Mouse (Mus musculus) lung, embryonic 16.5 days (tissue): ENCODE measurements around the gene Zbed5. TPM values are rescaled to one million over a fixed set of nuclear protein-coding genes. Genes with fewer than 3 reads are reported as not detected.
A peak's percentile ranks its signal among the peaks of the same experiment; 100 is the strongest.
"Not testable (repeated sequence)": the region's sequence is repeated elsewhere in the genome, so short reads cannot be mapped to it uniquely, and the experiment has no call there.

ENCODE experiments used
- ATAC-seq: fragments of 200-750 bp; cut with Nextera tagmentation; 2 replicates; pipeline ENCODE4 v1.8.0; 2017; ENCODE audit warnings: low read depth, mild to moderate bottlenecking, moderate library complexity
- H3K27ac ChIP-seq: fragments of 300-500 bp; sonication (generic); 2 replicates; pipeline ENCODE4 v1.5.1; 2014; ENCODE audit warnings: mild to moderate bottlenecking, control low read depth, low read length
- H3K27me3 ChIP-seq: fragments of 300-500 bp; sonication (generic); 2 replicates; pipeline ENCODE4 v1.6.1; 2014; ENCODE audit warnings: low read depth, low read length, mixed read lengths; ENCODE audit not compliant: control insufficient read depth, insufficient read depth
- H3K36me3 ChIP-seq: fragments of 300-500 bp; sonication (generic); 2 replicates; pipeline ENCODE4 v1.6.1; 2014; ENCODE audit warnings: low read length; ENCODE audit not compliant: control insufficient read depth, insufficient read depth
- H3K4me1 ChIP-seq: fragments of 300-500 bp; sonication (generic); replicated peaks from 2 replicates; pipeline ENCODE4 v1.6.1; 2014; ENCODE audit warnings: low read length, mixed read lengths; ENCODE audit not compliant: control insufficient read depth, insufficient read depth
- H3K4me2 ChIP-seq: fragments of 300-500 bp; sonication (generic); 2 replicates; pipeline ENCODE4 v1.6.1; 2014; ENCODE audit warnings: low read depth, low read length, control low read depth
- H3K4me3 ChIP-seq: fragments of 300-500 bp; sonication (generic); 2 replicates; pipeline ENCODE4 v1.5.1; 2014; ENCODE audit warnings: mild to moderate bottlenecking, low read length, control low read depth
- H3K9ac ChIP-seq: fragments of 300-500 bp; sonication (generic); 2 replicates; pipeline ENCODE4 v1.6.1; 2014; ENCODE audit warnings: low read length, control low read depth
- H3K9me3 ChIP-seq: fragments of 300-500 bp; sonication (generic); 2 replicates; pipeline ENCODE4 v1.6.1; 2016; ENCODE audit warnings: low read length; ENCODE audit not compliant: control insufficient read depth
- WGBS: fragments of 180-500 bp; shearing (Covaris S2); extraction: QIAGEN DNeasy Blood & Tissue Kit; methylation state at CpG from one replicate; pipeline ENCODE4 v1.1.7; 2014; 5-methylcytosine and 5-hydroxymethylcytosine counted together
- polyA plus RNA-seq: library from polyadenylated mRNA; unstranded; fragments of >200 nt; fragmentation: Nextera tagmentation; extraction: Ambion mirVana; gene quantifications from 2 replicates; pipeline ENCODE4 v1.2.1, GENCODE M21; 2015

Gene Zbed5
- polyA plus RNA-seq, 1 experiment from 2014 or later, result 4.3 TPM

DNA sequence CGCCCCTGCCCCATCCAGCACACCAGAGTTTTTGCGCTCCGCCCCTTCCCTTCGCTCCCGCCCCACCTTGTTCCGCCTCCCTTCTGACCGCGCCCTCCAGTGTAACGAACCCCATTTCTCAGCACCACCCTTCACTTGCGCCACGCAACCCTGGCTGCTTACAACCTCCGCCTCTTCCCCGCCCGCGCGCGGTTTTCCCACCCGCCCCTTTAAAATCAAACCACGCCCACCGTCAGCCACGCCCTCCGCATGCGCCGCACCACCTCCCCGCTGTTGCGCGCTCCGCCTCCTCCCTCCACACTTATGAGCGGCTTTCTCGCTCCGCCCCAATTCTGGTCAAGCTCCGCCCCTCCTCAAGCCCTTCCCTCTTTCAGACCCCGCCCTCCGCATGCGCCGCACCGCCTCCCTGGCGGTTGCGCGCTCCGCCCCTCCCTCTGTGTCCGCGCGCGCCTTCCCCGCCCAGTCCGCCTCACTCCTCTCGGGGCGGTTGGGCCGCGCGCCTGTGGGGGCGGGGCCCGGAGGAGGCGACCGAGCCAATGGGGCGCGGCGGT, 46.0 kb downstream of the Zbed5 start, which contains the start of gene Vkorc1l1:
TSS of gene Vkorc1l1 (plus strand) at position 476 of the 551 bp plus-strand sequence.
- peak; percentile 98 for ATAC-seq
- Histone ChIP-seq H3K4me1 (peaks cover 9% of the 10 kb centered on the region), H3K9me3 (no peaks in the 10 kb centered on the region), H3K36me3 (peaks cover 5% of the 10 kb centered on the region; the same call in 1 of the 2 replicates), H3K27me3 (no peaks in the 10 kb centered on the region), H3K9ac (peak within 1 kb of the TSS; percentile 89), H3K27ac (peak within 1 kb of the TSS; percentile 69), H3K4me3 (peak within 1 kb of the TSS; percentile 88), H3K4me2 (peak within 1 kb of the TSS; percentile 90)
- under 1% methylated on average over 51 of the region's 59 CpGs for WGBS

DNA sequence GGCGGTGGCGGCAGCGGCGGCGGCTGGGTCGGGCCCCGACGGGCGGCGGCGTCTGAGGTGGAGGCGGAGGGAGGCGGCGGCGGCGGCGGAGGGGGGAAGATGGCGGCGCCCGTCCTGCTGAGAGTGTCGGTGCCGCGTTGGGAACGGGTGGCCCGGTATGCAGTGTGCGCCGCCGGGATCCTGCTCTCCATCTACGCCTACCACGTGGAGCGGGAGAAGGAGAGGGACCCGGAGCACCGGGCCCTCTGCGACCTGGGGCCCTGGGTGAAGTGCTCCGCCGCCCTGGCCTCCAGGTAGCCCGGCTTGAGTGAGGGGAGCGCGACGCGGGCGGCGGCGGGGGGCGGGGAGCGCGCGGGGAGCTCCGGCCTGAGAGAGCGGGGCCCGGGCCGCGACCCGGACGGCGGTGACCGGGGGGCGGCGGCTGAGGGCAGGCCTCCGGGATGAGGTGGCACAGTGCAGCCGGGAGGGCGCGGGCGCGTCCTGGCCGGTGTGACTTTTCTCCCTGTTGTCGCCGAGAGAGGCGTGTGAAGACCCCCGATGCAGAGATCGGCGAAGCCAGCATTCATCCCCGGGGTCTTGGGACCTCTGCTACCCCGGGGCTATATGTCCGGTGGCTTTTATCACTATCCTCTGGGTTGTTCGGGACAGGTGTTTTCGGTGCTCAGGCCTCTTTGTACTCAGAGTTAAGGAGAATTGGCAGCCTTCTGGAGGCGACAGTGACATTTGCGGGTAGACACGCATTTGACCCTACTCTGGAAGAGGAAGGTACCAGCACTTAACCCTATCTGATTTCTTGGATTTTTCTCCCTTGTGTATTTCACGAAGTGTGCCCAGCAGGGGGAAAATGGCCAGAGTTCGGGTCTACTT, 46.8 kb downstream of the Zbed5 start:
- peak; percentile 42 for ATAC-seq
- not testable (repeated sequence) for H3K27me3 ChIP-seq, H3K9me3 ChIP-seq, H3K36me3 ChIP-seq, H3K4me1 ChIP-seq
- Histone ChIP-seq H3K4me3 (peak overlapping the region; percentile 88), H3K4me2 (peak overlapping the region; percentile 90), H3K9ac (peak overlapping the region; percentile 89), H3K27ac (peak overlapping the region; percentile 61)
- under 1% methylated on average over 44 of the region's 82 CpGs for WGBS

DNA sequence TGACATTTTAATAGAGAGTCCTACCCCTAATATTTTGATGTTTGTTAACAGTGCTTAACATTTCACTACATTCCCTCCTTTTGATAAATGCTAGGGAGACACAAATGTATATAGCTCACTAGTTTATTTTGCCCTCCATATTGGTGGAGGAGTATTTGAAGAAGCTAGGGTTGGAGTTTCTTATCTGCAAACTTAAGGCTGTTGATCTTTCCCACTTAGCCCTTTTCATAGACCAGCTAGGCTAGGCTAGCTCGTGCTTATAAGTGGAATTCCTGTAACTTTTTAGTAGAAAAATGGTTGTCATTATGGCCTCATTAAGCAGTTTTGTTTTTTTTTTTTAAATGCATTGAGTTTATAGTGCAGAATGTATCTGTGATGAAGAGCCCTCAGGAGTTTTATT, 47.9 kb downstream of the Zbed5 start:
- Histone ChIP-seq H3K9me3 (no peaks in the 10 kb centered on the region), H3K36me3 (peaks cover 5% of the 10 kb centered on the region; the same call in 1 of the 2 replicates), H3K27me3 (no peaks in the 10 kb centered on the region), H3K9ac (no peak overlapping the region), H3K4me1 (peaks cover 9% of the 10 kb centered on the region), H3K27ac (no peak overlapping the region), H3K4me3 (no peak overlapping the region), H3K4me2 (peak overlapping the region; percentile 6; the same call in 1 of the 2 replicates)
- 38% methylated on average over 1 of the region's 1 CpGs for WGBS
- ATAC-seq, result no peak

DNA sequence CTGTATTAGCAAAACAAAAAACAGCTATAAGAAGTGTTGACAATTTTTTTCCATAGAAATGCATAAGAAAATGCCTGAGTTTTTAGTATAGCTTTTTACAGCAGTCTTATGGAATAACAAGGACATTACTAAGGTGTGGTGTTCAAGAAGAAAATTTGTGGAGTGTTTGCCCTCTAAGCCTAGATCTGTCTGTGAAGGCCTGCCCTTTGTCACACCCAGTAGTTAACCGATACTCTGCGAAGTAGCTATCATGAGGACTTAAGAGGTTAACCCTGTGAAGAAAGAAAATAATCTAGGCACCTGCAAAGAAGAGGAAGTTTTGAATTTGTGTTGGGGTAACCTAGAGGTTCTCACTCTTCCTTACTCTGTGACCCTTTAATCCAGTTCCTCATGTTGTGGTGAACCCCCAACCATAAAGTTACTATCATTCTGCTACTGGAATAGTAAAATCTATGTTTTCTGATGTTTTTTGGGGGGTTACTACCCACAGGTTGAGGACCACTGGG, 52.1 kb downstream of the Zbed5 start:
- no peak overlapping the region for H3K27ac ChIP-seq
- ATAC-seq, result no peak
- H3K9ac ChIP-seq, result no peak overlapping the region
- H3K27me3 ChIP-seq, result no peaks in the 10 kb centered on the region
- peaks cover 6% of the 10 kb centered on the region for H3K4me1 ChIP-seq
- no peaks in the 10 kb centered on the region for H3K9me3 ChIP-seq
- 75% methylated on average over 2 of the region's 2 CpGs for WGBS
- no peak overlapping the region for H3K4me2 ChIP-seq
- H3K36me3 ChIP-seq, result peaks cover 5% of the 10 kb centered on the region; the same call in 1 of the 2 replicates
- no peak overlapping the region for H3K4me3 ChIP-seq

DNA sequence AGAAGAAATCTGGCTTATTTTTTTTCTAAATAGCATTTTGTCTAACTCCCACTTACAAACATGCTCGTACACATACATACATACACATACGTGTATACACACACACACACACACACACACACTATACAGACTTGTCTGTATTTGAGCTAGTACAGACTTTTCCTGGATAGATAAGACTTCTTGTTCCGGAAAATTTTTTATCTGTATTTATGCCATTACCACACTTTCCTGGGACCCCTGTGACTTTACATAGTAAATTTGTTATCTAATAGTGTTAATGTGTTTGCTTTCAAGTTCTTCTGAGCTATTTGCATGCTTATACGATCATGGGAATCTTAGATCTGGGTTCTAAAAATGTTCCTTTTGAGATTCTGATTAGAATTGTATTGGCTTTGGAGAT, 56.6 kb downstream of the Zbed5 start:
- H3K9ac ChIP-seq, result no peak overlapping the region
- H3K4me3 ChIP-seq, result no peak overlapping the region
- H3K27ac ChIP-seq, result no peak overlapping the region
- H3K36me3 ChIP-seq, result no peaks in the 10 kb centered on the region
- no peaks in the 10 kb centered on the region for H3K9me3 ChIP-seq
- WGBS, result 89% methylated on average over 4 of the region's 4 CpGs
- no peaks in the 10 kb centered on the region for H3K27me3 ChIP-seq
- no peaks in the 10 kb centered on the region for H3K4me1 ChIP-seq
- ATAC-seq, result no peak
- no peak overlapping the region for H3K4me2 ChIP-seq

Other genes starting within 250 kb of the Zbed5 start
- 4.2 and 5.3 TPM in 2 replicates for gene Zfp11, start 225.6 kb upstream of the Zbed5 start, polyA plus RNA-seq
- not detected in 2 replicates for gene Sept14, start 187.2 kb upstream of the Zbed5 start, polyA plus RNA-seq
- 164 and 173 TPM in 2 replicates for gene Mrps17, start 180.2 kb upstream of the Zbed5 start, polyA plus RNA-seq
- gene Nipsnap2, start 170.7 kb upstream of the Zbed5 start, polyA plus RNA-seq, result 94.7 and 98.7 TPM in 2 replicates
- gene Psph, start 108.3 kb upstream of the Zbed5 start, polyA plus RNA-seq, result 32.7 and 33.5 TPM in 2 replicates
- 40.1 and 51.4 TPM in 2 replicates for gene Sumf2, start 48.7 kb upstream of the Zbed5 start, polyA plus RNA-seq
- gene Chchd2, start 8.3 kb upstream of the Zbed5 start, polyA plus RNA-seq, result 815 and 838 TPM in 2 replicates
- 0.39 and 0.43 TPM in 2 replicates for gene Phkg1, start 2.8 kb downstream of the Zbed5 start, polyA plus RNA-seq
- gene Nupr1l, start 12.8 kb downstream of the Zbed5 start, polyA plus RNA-seq, result 2.6 and 3.1 TPM in 2 replicates
- gene Vkorc1l1, start 46.2 kb downstream of the Zbed5 start, polyA plus RNA-seq, result 18.8 and 19.2 TPM in 2 replicates
- gene Gusb, start 107.3 kb downstream of the Zbed5 start, polyA plus RNA-seq, result 65.0 and 67.4 TPM in 2 replicates
- gene Asl, start 133.5 kb downstream of the Zbed5 start, polyA plus RNA-seq, result 26.1 and 31.2 TPM in 2 replicates
- 37.0 and 41.3 TPM in 2 replicates for gene Crcp, start 133.6 kb downstream of the Zbed5 start, polyA plus RNA-seq
- 56.2 and 58.1 TPM in 2 replicates for gene Tpst1, start 177.6 kb downstream of the Zbed5 start, polyA plus RNA-seq
- gene Kctd7, start 249.1 kb downstream of the Zbed5 start, polyA plus RNA-seq, result 5.5 and 6.1 TPM in 2 replicates